Mouse (Mus musculus): ENCODE data around the gene Sf3b1. TPM values are rescaled to one million over a fixed set of nuclear protein-coding genes. Genes with fewer than 3 reads are reported as not detected.

The Sf3b1 gene
- polyA plus RNA-seq, 1 experiment = 39.0 TPM

- TF ChIP-seq POLR2A (IDR thresholded peaks at IDR 0.05; ENCODE audit: low read depth, low read length) (no peak), CTCF (IDR thresholded peaks at IDR 0.05; ENCODE audit: extremely low read depth, insufficient read depth, insufficient read length, insufficient replicate concordance) (no peak)
- Histone ChIP-seq H3K4me1 (ENCODE audit: control insufficient read depth, insufficient read depth, insufficient read length) (peaks cover 4% of the 10 kb centered on the region; the same call in 1 of the 2 replicates), H3K4me3 (ENCODE audit: extremely low read depth, insufficient read depth, insufficient read length) (no peak overlapping the region), H3K27ac (ENCODE audit: insufficient read depth, low read length) (no peak overlapping the region), H3K27me3 (ENCODE audit: control insufficient read depth, insufficient read depth, low read length) (peaks cover 1% of the 10 kb centered on the region; the same call in 1 of the 2 replicates), H3K36me3 (ENCODE audit: control insufficient read depth, insufficient read depth, low read length) (peaks cover 2% of the 10 kb centered on the region; the same call in 1 of the 2 replicates)
- WGBS = 44% methylated on average over 5 of the region's 5 CpGs
- DNase-seq (ENCODE audit: low read depth in 1 of 2, low spot score in 2 of 2) = peak in 1 of 2 experiments; percentile 23
Observed at GRCm38 (mm10) chr1:55055322-55056115, 28.2 kb upstream of the Sf3b1 start.

GRCm38 (mm10) chr1:55053596-55053995 is 26.3 kb upstream of the Sf3b1 start:
- H3K4me1 ChIP-seq (ENCODE audit: control insufficient read depth, insufficient read depth, insufficient read length) = peaks cover 4% of the 10 kb centered on the region; the same call in 1 of the 2 replicates
- peaks cover 1% of the 10 kb centered on the region; the same call in 1 of the 2 replicates for H3K27me3 ChIP-seq (ENCODE audit: control insufficient read depth, insufficient read depth, low read length)
- no peak for DNase-seq (ENCODE audit: low read depth in 1 of 2, low spot score in 2 of 2)
- no peak overlapping the region for H3K27ac ChIP-seq (ENCODE audit: insufficient read depth, low read length)
- WGBS = 85% methylated on average over 4 of the region's 4 CpGs
- H3K4me3 ChIP-seq (ENCODE audit: extremely low read depth, insufficient read depth, insufficient read length) = peak overlapping the region; percentile 19; the same call in 1 of the 2 replicates
- TF ChIP-seq POLR2A (IDR thresholded peaks at IDR 0.05; ENCODE audit: low read depth, low read length) (no peak), CTCF (IDR thresholded peaks at IDR 0.05; ENCODE audit: extremely low read depth, insufficient read depth, insufficient read length, insufficient replicate concordance) (no peak)
- H3K36me3 ChIP-seq (ENCODE audit: control insufficient read depth, insufficient read depth, low read length) = 0 out of 2 replicates have a peak, but pooled peaks cover 2% of the 10 kb centered on the region

GRCm38 (mm10) chr1:55053005-55053404 is 25.7 kb upstream of the Sf3b1 start:
- peaks cover 4% of the 10 kb centered on the region; the same call in 1 of the 2 replicates for H3K4me1 ChIP-seq (ENCODE audit: control insufficient read depth, insufficient read depth, insufficient read length)

GRCm38 (mm10) chr1:55052355-55052953 is 25.2 kb upstream of the Sf3b1 start, which contains the start of gene Coq10b:
Gene Coq10b, plus strand, starts transcription at chr1:55052770.
- Histone ChIP-seq H3K4me3 (ENCODE audit: extremely low read depth, insufficient read depth, insufficient read length) (peak within 1 kb of the TSS; percentile 83), H3K27ac (ENCODE audit: insufficient read depth, low read length) (peak within 1 kb of the TSS; percentile 88), H3K36me3 (ENCODE audit: control insufficient read depth, insufficient read depth, low read length) (0 out of 2 replicates have a peak, but pooled peaks cover 2% of the 10 kb centered on the region), H3K4me1 (ENCODE audit: control insufficient read depth, insufficient read depth, insufficient read length) (peaks cover 4% of the 10 kb centered on the region; the same call in 1 of the 2 replicates), H3K27me3 (ENCODE audit: control insufficient read depth, insufficient read depth, low read length) (peaks cover 1% of the 10 kb centered on the region; the same call in 1 of the 2 replicates)
- no peak for TF ChIP-seq CTCF (IDR thresholded peaks at IDR 0.05; ENCODE audit: extremely low read depth, insufficient read depth, insufficient read length, insufficient replicate concordance)
- TF ChIP-seq POLR2A (IDR thresholded peaks at IDR 0.05; ENCODE audit: low read depth, low read length) = peak; percentile 47
- under 1% methylated on average over 46 of the region's 46 CpGs for WGBS
- peak; percentile 97 to 98 for DNase-seq (ENCODE audit: low read depth in 1 of 2, low spot score in 2 of 2)

More at GRCm38 (mm10) chr1:55053005-55053404, 25.7 kb upstream of the Sf3b1 start:
- Histone ChIP-seq H3K27ac (ENCODE audit: insufficient read depth, low read length) (peak overlapping the region; percentile 82), H3K4me3 (ENCODE audit: extremely low read depth, insufficient read depth, insufficient read length) (peak overlapping the region; percentile 83), H3K36me3 (ENCODE audit: control insufficient read depth, insufficient read depth, low read length) (0 out of 2 replicates have a peak, but pooled peaks cover 2% of the 10 kb centered on the region), H3K27me3 (ENCODE audit: control insufficient read depth, insufficient read depth, low read length) (peaks cover 1% of the 10 kb centered on the region; the same call in 1 of the 2 replicates)
- TF ChIP-seq POLR2A (IDR thresholded peaks at IDR 0.05; ENCODE audit: low read depth, low read length) = no peak
- TF ChIP-seq CTCF (IDR thresholded peaks at IDR 0.05; ENCODE audit: extremely low read depth, insufficient read depth, insufficient read length, insufficient replicate concordance) = no peak
- DNase-seq (ENCODE audit: low read depth in 1 of 2, low spot score in 2 of 2) = peak in 1 of 2 experiments; percentile 15
- whole genome bisulfite sequencing = under 1% methylated on average over 42 of the region's 42 CpGs

GRCm38 (mm10) chr1:55051671-55052070 is 24.4 kb upstream of the Sf3b1 start:
- Histone ChIP-seq H3K4me3 (ENCODE audit: extremely low read depth, insufficient read depth, insufficient read length) (no peak overlapping the region), H3K27me3 (ENCODE audit: control insufficient read depth, insufficient read depth, low read length) (peaks cover 1% of the 10 kb centered on the region; the same call in 1 of the 2 replicates), H3K27ac (ENCODE audit: insufficient read depth, low read length) (no peak overlapping the region), H3K36me3 (ENCODE audit: control insufficient read depth, insufficient read depth, low read length) (0 out of 2 replicates have a peak, but pooled peaks cover under 1% of the 10 kb centered on the region), H3K4me1 (ENCODE audit: control insufficient read depth, insufficient read depth, insufficient read length) (peaks cover 4% of the 10 kb centered on the region; the same call in 1 of the 2 replicates)
- WGBS = 85% methylated on average over 3 of the region's 3 CpGs
- DNase-seq (ENCODE audit: low read depth in 1 of 2, low spot score in 2 of 2) = no peak
- no peak for TF ChIP-seq CTCF (IDR thresholded peaks at IDR 0.05; ENCODE audit: extremely low read depth, insufficient read depth, insufficient read length, insufficient replicate concordance)
- no peak for TF ChIP-seq POLR2A (IDR thresholded peaks at IDR 0.05; ENCODE audit: low read depth, low read length)

GRCm38 (mm10) chr1:55048841-55049587 is 21.7 kb upstream of the Sf3b1 start:
- H3K4me3 ChIP-seq (ENCODE audit: extremely low read depth, insufficient read depth, insufficient read length) = no peak overlapping the region
- WGBS = 62% methylated on average over 4 of the region's 4 CpGs
- TF ChIP-seq CTCF (IDR thresholded peaks at IDR 0.05; ENCODE audit: extremely low read depth, insufficient read depth, insufficient read length, insufficient replicate concordance) = no peak
- TF ChIP-seq POLR2A (IDR thresholded peaks at IDR 0.05; ENCODE audit: low read depth, low read length) = no peak
- no peak overlapping the region for H3K27ac ChIP-seq (ENCODE audit: insufficient read depth, low read length)
- DNase-seq (ENCODE audit: low read depth in 1 of 2, low spot score in 2 of 2) = no peak
- no peaks in the 10 kb centered on the region for H3K36me3 ChIP-seq (ENCODE audit: control insufficient read depth, insufficient read depth, low read length)
- H3K4me1 ChIP-seq (ENCODE audit: control insufficient read depth, insufficient read depth, insufficient read length) = no peaks in the 10 kb centered on the region; the same call in 1 of the 2 replicates
- peaks cover 1% of the 10 kb centered on the region; the same call in 1 of the 2 replicates for H3K27me3 ChIP-seq (ENCODE audit: control insufficient read depth, insufficient read depth, low read length)

Data from spleen, adult 2 months (tissue).